Mouse (Mus musculus): ENCODE data around the gene Tenm3. TPM values are rescaled to one million over a fixed set of nuclear protein-coding genes. Genes with fewer than 3 reads are reported as not detected.

Gene Tenm3
- total and polyA plus RNA-seq, 3 experiments = 0.03 to 0.08 (median 0.07) TPM

DNA sequence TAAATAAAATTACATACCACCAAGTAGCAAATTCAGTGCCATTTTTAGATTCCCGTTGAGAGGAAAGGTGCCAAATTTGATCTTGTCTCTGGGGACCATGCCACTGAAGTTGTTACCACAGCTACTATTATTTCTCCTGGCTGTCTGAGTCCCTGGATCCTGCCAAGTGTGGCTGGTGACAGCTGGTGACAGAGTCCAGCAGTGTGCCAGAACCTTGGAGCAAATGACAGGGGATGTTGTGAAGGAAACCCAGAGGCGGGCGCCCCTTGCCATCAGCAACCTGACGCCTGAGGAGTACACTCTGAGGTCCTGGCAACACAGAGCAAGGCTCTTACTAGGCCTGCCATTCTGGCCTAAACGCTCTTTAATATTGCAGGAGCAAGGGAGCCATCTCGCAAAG lies 467.0 kb downstream of the Tenm3 start:
- DNase-seq (ENCODE audit: extremely low read depth) = no peak
- dilution Hi-C loops (cut with MboI; ENCODE audit: extremely low pct_ligation_motif_present, extremely low pct_unique_long_range_greater_than_20kb, low sequenced_read_pairs) (no loop called here), in situ Hi-C loops (cut with MboI; ENCODE audit: low pct_ligation_motif_present, low pct_unique_long_range_greater_than_20kb, low sequenced_read_pairs) (no loop called here)
- no peaks in the 10 kb centered on the region for H3K27me3 ChIP-seq (replicated peaks)
- no peak overlapping the region for H3K27ac ChIP-seq (ENCODE audit: insufficient read depth, low read depth)
- H3K4me3 ChIP-seq (replicated peaks in 1 of 3; ENCODE audit: low read depth in 2 of 3, low read length in 2 of 3, poor library complexity in 1 of 3) = no peak overlapping the region
- no peaks in the 10 kb centered on the region for H3K4me1 ChIP-seq (ENCODE audit: control insufficient read depth in 1 of 2, insufficient read depth in 2 of 2)
- TF ChIP-seq TBP (conservative IDR thresholded peaks at IDR 0.05; ENCODE audit: low read depth, low read length) (no peak), MAFK (IDR thresholded peaks at IDR 0.05; ENCODE audit: insufficient replicate concordance, low read length) (no peak), SIN3A (IDR thresholded peaks at IDR 0.05; ENCODE audit: low read length) (no peak), GABPA (IDR thresholded peaks at IDR 0.05; ENCODE audit: insufficient replicate concordance, low read depth, low read length) (no peak), ZNF384 (IDR thresholded peaks at IDR 0.05; ENCODE audit: low read depth, low read length) (no peak), CHD1 (IDR thresholded peaks at IDR 0.05; ENCODE audit: low read depth, low read length) (no peak), TCF12 (IDR thresholded peaks at IDR 0.05; ENCODE audit: low read depth, low read length) (no peak), RAD21 (IDR thresholded peaks at IDR 0.05; ENCODE audit: low read depth, low read length) (no peak), JUN (IDR thresholded peaks at IDR 0.05; ENCODE audit: insufficient read depth, low read depth, low read length) (no peak), E2F4 (IDR thresholded peaks at IDR 0.05; ENCODE audit: insufficient replicate concordance, low read depth, low read length) (no peak), MYC (IDR thresholded peaks at IDR 0.05; ENCODE audit: low read depth, low read length) (no peak), KAT2A (IDR thresholded peaks at IDR 0.05; ENCODE audit: insufficient replicate concordance, low read length) (no peak), IRF4 (IDR thresholded peaks at IDR 0.05; ENCODE audit: low read depth, low read length) (no peak), RCOR1 (conservative IDR thresholded peaks at IDR 0.05; ENCODE audit: low read depth, low read length) (no peak), MXI1 (IDR thresholded peaks at IDR 0.05; ENCODE audit: low read depth, low read length) (no peak), EP300 (IDR thresholded peaks at IDR 0.05; ENCODE audit: low read length) (no peak), CTCF (conservative IDR thresholded peaks at IDR 0.05 in 1 of 2, IDR thresholded peaks at IDR 0.05 in 1 of 2; ENCODE audit: low read depth in 2 of 2, low read length in 2 of 2) (no peak)
- H3K36me3 ChIP-seq (replicated peaks in 1 of 2; ENCODE audit: control insufficient read depth in 1 of 2, insufficient read depth in 1 of 2, low read length in 1 of 2) = no peaks in the 10 kb centered on the region
- H3K9me3 ChIP-seq (replicated peaks; ENCODE audit: low read length) = peaks cover 58% of the 10 kb centered on the region
- no peak overlapping the region for H3K9ac ChIP-seq (ENCODE audit: insufficient read depth, low read depth)
- no peaks in the 10 kb centered on the region for H3K79me2 ChIP-seq (replicated peaks; ENCODE audit: control insufficient read depth, extremely low read depth, insufficient read depth, poor library complexity, severe bottlenecking)
- no peak overlapping the region for H3K4me2 ChIP-seq (ENCODE audit: insufficient read depth, low read depth, poor library complexity, severe bottlenecking)

DNA sequence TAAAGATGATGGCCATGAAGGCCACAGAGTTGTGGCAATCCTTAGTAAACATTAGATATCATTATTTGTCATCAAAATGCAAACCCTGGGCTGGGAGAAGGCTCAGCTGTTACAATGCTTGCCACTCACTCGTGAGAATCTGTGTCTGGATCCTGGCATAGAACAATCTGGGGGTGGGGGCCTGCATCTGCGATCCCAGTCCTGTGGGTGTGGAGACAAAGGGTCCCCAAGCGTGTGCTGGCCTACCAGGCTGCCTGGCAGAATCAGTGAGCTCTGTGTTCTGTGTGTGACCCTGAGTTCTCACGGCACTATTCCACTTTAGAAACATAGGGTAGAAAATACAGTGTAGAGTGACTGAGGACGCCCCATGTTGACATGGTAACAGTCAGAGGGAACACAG lies 468.6 kb downstream of the Tenm3 start:
- Histone ChIP-seq H3K79me2 (replicated peaks; ENCODE audit: control insufficient read depth, extremely low read depth, insufficient read depth, poor library complexity, severe bottlenecking) (no peaks in the 10 kb centered on the region), H3K4me3 (replicated peaks in 1 of 3; ENCODE audit: low read depth in 2 of 3, low read length in 2 of 3, poor library complexity in 1 of 3) (no peak overlapping the region), H3K4me1 (ENCODE audit: control insufficient read depth in 1 of 2, insufficient read depth in 2 of 2) (no peaks in the 10 kb centered on the region), H3K27me3 (replicated peaks) (no peaks in the 10 kb centered on the region), H3K36me3 (replicated peaks in 1 of 2; ENCODE audit: control insufficient read depth in 1 of 2, insufficient read depth in 1 of 2, low read length in 1 of 2) (no peaks in the 10 kb centered on the region), H3K27ac (ENCODE audit: insufficient read depth, low read depth) (no peak overlapping the region), H3K9me3 (replicated peaks; ENCODE audit: low read length) (peaks cover 59% of the 10 kb centered on the region), H3K4me2 (ENCODE audit: insufficient read depth, low read depth, poor library complexity, severe bottlenecking) (no peak overlapping the region), H3K9ac (ENCODE audit: insufficient read depth, low read depth) (no peak overlapping the region)
- in situ Hi-C loops (cut with MboI; ENCODE audit: low pct_ligation_motif_present, low pct_unique_long_range_greater_than_20kb, low sequenced_read_pairs) (no loop called here), dilution Hi-C loops (cut with MboI; ENCODE audit: extremely low pct_ligation_motif_present, extremely low pct_unique_long_range_greater_than_20kb, low sequenced_read_pairs) (no loop called here)
- no peak for TF ChIP-seq POLR2AphosphoS2 (IDR thresholded peaks at IDR 0.05; ENCODE audit: low read depth, low read length)
- TF ChIP-seq CHD1 (IDR thresholded peaks at IDR 0.05; ENCODE audit: low read depth, low read length) = no peak
- TF ChIP-seq ZC3H11A (IDR thresholded peaks at IDR 0.05; ENCODE audit: low read depth, low read length) = no peak
- no peak for TF ChIP-seq UBTF (IDR thresholded peaks at IDR 0.05; ENCODE audit: low read depth, low read length)
- TF ChIP-seq USF2 (conservative IDR thresholded peaks at IDR 0.05; ENCODE audit: low read depth, low read length) = no peak
- no peak for TF ChIP-seq BHLHE40 (IDR thresholded peaks at IDR 0.05; ENCODE audit: low read depth, low read length)
- TF ChIP-seq RAD21 (IDR thresholded peaks at IDR 0.05; ENCODE audit: low read depth, low read length) = no peak
- no peak for TF ChIP-seq SIN3A (IDR thresholded peaks at IDR 0.05; ENCODE audit: low read length)
- no peak for TF ChIP-seq JUN (IDR thresholded peaks at IDR 0.05; ENCODE audit: insufficient read depth, low read depth, low read length)
- no peak for TF ChIP-seq SMC3 (IDR thresholded peaks at IDR 0.05; ENCODE audit: low read depth, low read length)
- TF ChIP-seq PAX5 (IDR thresholded peaks at IDR 0.05; ENCODE audit: low read length) = no peak
- TF ChIP-seq IRF4 (IDR thresholded peaks at IDR 0.05; ENCODE audit: low read depth, low read length) = no peak
- no peak for TF ChIP-seq ETS1 (conservative IDR thresholded peaks at IDR 0.05; ENCODE audit: low read depth, low read length)
- no peak for TF ChIP-seq JUND (conservative IDR thresholded peaks at IDR 0.05; ENCODE audit: low read depth, low read length)
- no peak for TF ChIP-seq ZKSCAN1 (IDR thresholded peaks at IDR 0.05; ENCODE audit: borderline replicate concordance, low read depth, low read length)
- no peak for TF ChIP-seq POLR2A (IDR thresholded peaks at IDR 0.05; ENCODE audit: low read depth, low read length)
- TF ChIP-seq ELF1 (IDR thresholded peaks at IDR 0.05; ENCODE audit: low read depth, low read length) = no peak
- no peak for TF ChIP-seq TBP (conservative IDR thresholded peaks at IDR 0.05; ENCODE audit: low read depth, low read length)
- no peak for TF ChIP-seq EP300 (IDR thresholded peaks at IDR 0.05; ENCODE audit: low read length)
- no peak for DNase-seq (ENCODE audit: extremely low read depth)

All from CH12.LX (cell line).